Mouse (Mus musculus) testis, adult 2 months (tissue): ENCODE data around the gene Esrp2. TPM values are rescaled to one million over a fixed set of nuclear protein-coding genes. Genes with fewer than 3 reads are reported as not detected.
A peak's percentile ranks its signal among the peaks of the same experiment; 100 is the strongest.

Experiments
- H3K27ac ChIP-seq: fragments of 200-500 bp; 2 replicates; pipeline ENCODE4 v1.5.1; 2012; ENCODE audit warnings: low read depth, low read length; ENCODE audit not compliant: control insufficient read depth, insufficient read depth
- H3K27me3 ChIP-seq: fragments of 200-500 bp; 2 replicates; pipeline ENCODE4 v1.6.1; 2012; ENCODE audit warnings: mild to moderate bottlenecking, low read length, moderate library complexity; ENCODE audit not compliant: control insufficient read depth, insufficient read depth
- H3K36me3 ChIP-seq: fragments of 200-500 bp; 2 replicates; pipeline ENCODE4 v1.6.1; 2012; ENCODE audit warnings: mild to moderate bottlenecking, low read length; ENCODE audit not compliant: control insufficient read depth, insufficient read depth
- H3K4me1 ChIP-seq: fragments of 200-500 bp; 2 replicates; pipeline ENCODE4 v1.6.1; 2012; ENCODE audit warnings: low read length; ENCODE audit not compliant: control insufficient read depth, insufficient read depth
- H3K4me3 ChIP-seq: fragments of 200-500 bp; 2 replicates; pipeline ENCODE4 v1.5.1; 2012; ENCODE audit warnings: low read depth, mild to moderate bottlenecking, low read length, moderate library complexity, mixed read lengths; ENCODE audit not compliant: control insufficient read depth
- CTCF ChIP-seq: fragments of 200-500 bp; IDR thresholded peaks from 2 replicates; pipeline ENCODE4 v1.5.1; 2012; ENCODE audit warnings: low read depth, mild to moderate bottlenecking, inconsistent platforms, low read length, moderate library complexity; ENCODE audit not compliant: control insufficient read depth, insufficient read depth, insufficient replicate concordance
- POLR2A ChIP-seq: fragments of 200-500 bp; IDR thresholded peaks from 2 replicates; pipeline ENCODE4 v1.6.1; 2012; ENCODE audit warnings: low read depth, mild to moderate bottlenecking, inconsistent platforms, low read length, moderate library complexity; ENCODE audit not compliant: control insufficient read depth
- polyA plus RNA-seq: library from polyadenylated mRNA; depleted of rRNA; stranded (reverse); fragments of >200 nt; gene quantifications from 2 replicates; pipeline ENCODE4 v1.2.3, GENCODE M21; 2012

Esrp2 gene
- polyA plus RNA-seq, 1 experiment, result 0.84 TPM

- TF ChIP-seq CTCF, result no peak
- no peak for TF ChIP-seq POLR2A
- Histone ChIP-seq H3K27ac (no peak overlapping the region), H3K4me1 (peaks cover 29% of the 10 kb centered on the region), H3K27me3 (no peaks in the 10 kb centered on the region; the same call in 1 of the 2 replicates), H3K4me3 (peak overlapping the region; percentile 71), H3K36me3 (no peaks in the 10 kb centered on the region; the same call in 1 of the 2 replicates)
Observed at GRCm38 (mm10) chr8:106135672-106136071, 1.1 kb downstream of the Esrp2 start.

DNA sequence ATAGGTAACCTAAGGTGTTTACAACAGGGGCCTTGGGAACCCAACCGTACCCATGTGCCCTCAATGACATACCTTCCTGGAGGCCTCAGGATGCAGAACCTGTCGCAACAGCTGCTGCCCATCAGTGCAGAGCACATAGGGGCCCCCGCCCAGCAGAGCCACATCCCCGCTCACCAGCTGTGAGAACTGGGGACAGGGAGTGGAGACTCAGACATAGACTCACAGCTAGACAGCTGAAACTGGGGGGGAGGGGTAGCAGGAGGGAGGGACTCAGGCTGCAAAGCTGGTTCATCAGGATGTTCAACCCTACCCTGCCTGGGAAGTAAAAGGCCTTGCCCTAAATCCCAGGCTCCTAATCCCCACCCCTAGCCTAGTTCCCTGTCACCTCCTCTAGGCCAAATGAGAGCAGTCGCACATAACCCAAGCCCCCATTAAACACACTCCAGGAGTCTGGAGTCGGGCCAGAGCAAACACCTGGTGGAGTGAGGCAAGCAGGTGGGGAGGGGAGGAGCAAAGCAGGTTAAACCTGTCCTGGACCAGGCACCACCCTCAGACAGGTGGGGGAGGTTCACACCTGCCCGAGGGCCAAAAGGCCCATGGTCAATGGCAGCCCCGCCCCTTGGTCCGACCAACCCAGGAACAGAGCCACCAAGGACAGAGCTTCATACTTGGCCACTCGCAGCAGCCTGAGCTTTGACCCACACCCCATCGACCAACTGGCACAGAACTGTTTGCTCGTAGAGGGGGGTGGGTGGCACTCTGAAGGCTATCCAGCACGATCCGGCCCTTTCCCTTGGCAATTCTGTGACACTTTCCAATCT lies 1.8 kb downstream of the Esrp2 start:
- peaks cover 29% of the 10 kb centered on the region for H3K4me1 ChIP-seq
- no peak overlapping the region for H3K4me3 ChIP-seq
- no peak overlapping the region for H3K27ac ChIP-seq
- H3K36me3 ChIP-seq, result no peaks in the 10 kb centered on the region; the same call in 1 of the 2 replicates
- TF ChIP-seq CTCF (no peak), POLR2A (no peak)
- H3K27me3 ChIP-seq, result no peaks in the 10 kb centered on the region; the same call in 1 of the 2 replicates

DNA sequence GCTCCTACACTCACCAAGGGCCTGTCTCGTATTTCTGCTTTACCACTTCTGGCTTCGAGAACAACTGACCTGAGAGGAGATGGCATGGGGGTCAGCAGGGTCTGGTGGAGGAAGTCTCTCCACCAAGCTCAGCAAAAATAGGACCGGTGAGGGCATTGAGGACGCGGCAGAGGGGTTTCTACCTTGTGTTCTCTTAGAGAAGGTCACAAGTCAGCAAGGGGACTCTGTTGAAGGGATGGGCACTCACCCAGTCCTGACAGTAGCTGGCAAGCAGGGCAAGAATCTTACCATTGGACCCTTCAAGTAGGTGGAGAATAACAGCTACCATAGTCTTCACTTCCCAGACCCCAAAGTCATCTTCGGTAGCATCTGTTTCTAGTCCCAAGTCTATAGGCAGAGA lies 2.8 kb downstream of the Esrp2 start:
- TF ChIP-seq CTCF, result no peak
- no peak for TF ChIP-seq POLR2A
- H3K27me3 ChIP-seq, result no peaks in the 10 kb centered on the region; the same call in 1 of the 2 replicates
- H3K27ac ChIP-seq, result no peak overlapping the region
- peaks cover 29% of the 10 kb centered on the region for H3K4me1 ChIP-seq
- H3K36me3 ChIP-seq, result no peaks in the 10 kb centered on the region; the same call in 1 of the 2 replicates
- H3K4me3 ChIP-seq, result no peak overlapping the region

DNA sequence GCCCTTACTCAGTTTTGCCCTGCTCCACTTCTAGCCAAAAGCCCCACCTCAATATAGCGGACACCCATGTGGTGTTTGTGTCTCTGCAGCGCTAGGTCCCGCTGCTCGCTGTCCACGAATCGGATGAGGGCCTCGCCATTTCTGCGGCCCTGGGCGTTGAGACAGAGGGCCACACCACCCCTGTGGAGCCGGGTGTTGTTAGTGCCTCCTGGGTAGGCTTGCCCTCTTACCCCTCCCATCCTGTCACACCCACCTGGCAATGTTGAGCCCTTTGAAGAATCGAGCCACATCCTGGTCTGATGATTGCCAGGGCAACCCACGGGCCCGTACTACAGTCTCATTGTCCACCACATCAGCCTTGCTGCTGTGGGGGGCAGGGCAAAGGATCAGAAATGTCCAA lies 3.2 kb downstream of the Esrp2 start:
- no peak for TF ChIP-seq CTCF
- H3K27me3 ChIP-seq, result no peaks in the 10 kb centered on the region; the same call in 1 of the 2 replicates
- H3K27ac ChIP-seq, result no peak overlapping the region
- H3K36me3 ChIP-seq, result no peaks in the 10 kb centered on the region; the same call in 1 of the 2 replicates
- peaks cover 29% of the 10 kb centered on the region for H3K4me1 ChIP-seq
- no peak overlapping the region for H3K4me3 ChIP-seq

GRCm38 (mm10) chr8:106132356-106132755 lies 4.4 kb downstream of the Esrp2 start:
- H3K27me3 ChIP-seq, result no peaks in the 10 kb centered on the region; the same call in 1 of the 2 replicates
- H3K4me1 ChIP-seq, result peaks cover 18% of the 10 kb centered on the region
- TF ChIP-seq POLR2A (no peak), CTCF (no peak)
- no peak overlapping the region for H3K27ac ChIP-seq
- no peaks in the 10 kb centered on the region; the same call in 1 of the 2 replicates for H3K36me3 ChIP-seq
- no peak overlapping the region for H3K4me3 ChIP-seq

GRCm38 (mm10) chr8:106131488-106132222 lies 5.1 kb downstream of the Esrp2 start:
- no peaks in the 10 kb centered on the region; the same call in 1 of the 2 replicates for H3K27me3 ChIP-seq
- TF ChIP-seq POLR2A (no peak), CTCF (no peak)
- H3K27ac ChIP-seq, result no peak overlapping the region
- no peaks in the 10 kb centered on the region; the same call in 1 of the 2 replicates for H3K36me3 ChIP-seq
- no peak overlapping the region for H3K4me3 ChIP-seq
- peaks cover 14% of the 10 kb centered on the region for H3K4me1 ChIP-seq

GRCm38 (mm10) chr8:106131021-106131420 lies 5.8 kb downstream of the Esrp2 start:
- H3K27me3 ChIP-seq, result no peaks in the 10 kb centered on the region; the same call in 1 of the 2 replicates
- H3K4me1 ChIP-seq, result peaks cover 10% of the 10 kb centered on the region
- TF ChIP-seq POLR2A, result no peak
- TF ChIP-seq CTCF, result no peak
- H3K27ac ChIP-seq, result no peak overlapping the region
- no peak overlapping the region for H3K4me3 ChIP-seq
- no peaks in the 10 kb centered on the region; the same call in 1 of the 2 replicates for H3K36me3 ChIP-seq
